Mouse (Mus musculus) cerebellum, adult 2 months (tissue): ENCODE measurements around the gene Acsf3.

Source experiments
- CTCF ChIP-seq: fragments of 200-500 bp; IDR thresholded peaks from 2 replicates; pipeline ENCODE4 v1.5.1; 2011; ENCODE audit warnings: low read depth, mild to moderate bottlenecking, control low read depth, low read length, moderate library complexity, borderline replicate concordance; ENCODE audit not compliant: insufficient read depth
- POLR2A ChIP-seq: fragments of 200-500 bp; IDR thresholded peaks from 2 replicates; pipeline ENCODE4 v1.6.1; 2011; ENCODE audit warnings: low read length, control low read depth, borderline replicate concordance; ENCODE audit not compliant: insufficient read depth

- no peak for TF ChIP-seq CTCF
- no peak for TF ChIP-seq POLR2A
These were observed 50.1 kb downstream of the Acsf3 start for GRCm38 (mm10) chr8:122825408-122825807.
